Mouse (Mus musculus): ENCODE data around the gene Wbp2. TPM values are rescaled to one million over a fixed set of nuclear protein-coding genes. Genes with fewer than 3 reads are reported as not detected.

Wbp2 gene
- total RNA-seq, 2 experiments from 2014 or later = 15.6 to 42.4 TPM

DNA sequence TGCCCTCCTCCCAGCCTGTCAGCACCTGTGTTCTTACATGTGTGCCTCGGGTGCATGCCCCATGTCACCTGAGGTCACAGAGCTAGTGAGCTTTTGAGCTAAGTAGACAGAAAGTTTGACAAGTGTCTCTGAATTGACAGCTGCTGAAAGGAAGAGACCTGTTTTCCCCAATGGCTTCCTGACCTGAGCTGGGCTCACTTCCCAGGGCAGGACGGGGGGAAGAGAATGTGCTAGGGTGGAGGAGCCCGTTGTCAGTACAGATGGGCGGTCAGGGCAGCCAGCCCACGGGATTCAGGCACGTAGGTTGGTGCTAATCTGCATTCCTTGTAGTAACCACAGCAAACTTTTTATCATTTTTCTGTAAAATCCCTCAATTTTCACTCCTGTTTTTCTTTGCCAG is 46.2 kb downstream of the Wbp2 start:
- no peak for ATAC-seq (replicated peaks; ENCODE audit: poor library complexity)

DNA sequence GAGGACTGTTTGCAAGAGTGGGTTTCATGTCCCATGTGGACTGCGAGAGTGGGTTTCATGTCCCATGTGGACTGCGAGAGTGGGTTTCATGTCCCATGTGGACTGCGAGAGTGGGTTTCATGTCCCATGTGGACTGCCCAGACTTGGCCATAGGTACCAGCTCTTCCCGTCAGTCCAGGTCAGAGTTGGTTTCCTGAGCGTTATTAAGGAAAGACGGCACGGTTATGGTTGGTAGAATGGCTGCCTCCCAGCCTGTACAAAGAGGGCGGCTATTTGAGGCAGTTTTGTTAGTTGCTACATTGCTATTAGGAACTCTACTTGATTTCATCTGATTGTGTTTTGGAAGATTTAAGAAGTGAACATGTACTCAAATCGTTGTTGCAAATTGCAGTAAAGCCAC is 49.0 kb downstream of the Wbp2 start:
- ATAC-seq (replicated peaks; ENCODE audit: poor library complexity) = no peak

DNA sequence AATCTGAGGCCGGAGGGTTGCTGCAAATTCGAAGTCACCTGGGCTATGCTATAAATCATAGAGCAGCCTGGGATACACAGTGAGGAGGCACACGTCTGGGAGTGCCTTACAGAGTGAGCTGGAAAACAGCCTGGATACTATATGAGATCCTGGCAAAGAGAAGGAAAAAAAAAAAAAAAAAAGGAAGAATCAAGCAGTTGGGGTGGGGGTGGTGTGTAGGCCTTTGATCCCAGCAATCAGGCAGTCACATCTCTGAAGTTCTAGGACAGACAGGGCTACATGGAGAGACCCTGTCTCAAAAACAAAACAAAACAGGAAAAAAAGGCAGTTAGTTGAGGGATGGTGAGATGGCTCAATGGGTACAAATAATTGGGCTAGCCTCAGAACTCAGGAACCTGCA is 50.1 kb downstream of the Wbp2 start:
- ATAC-seq (replicated peaks; ENCODE audit: poor library complexity) = no peak

DNA sequence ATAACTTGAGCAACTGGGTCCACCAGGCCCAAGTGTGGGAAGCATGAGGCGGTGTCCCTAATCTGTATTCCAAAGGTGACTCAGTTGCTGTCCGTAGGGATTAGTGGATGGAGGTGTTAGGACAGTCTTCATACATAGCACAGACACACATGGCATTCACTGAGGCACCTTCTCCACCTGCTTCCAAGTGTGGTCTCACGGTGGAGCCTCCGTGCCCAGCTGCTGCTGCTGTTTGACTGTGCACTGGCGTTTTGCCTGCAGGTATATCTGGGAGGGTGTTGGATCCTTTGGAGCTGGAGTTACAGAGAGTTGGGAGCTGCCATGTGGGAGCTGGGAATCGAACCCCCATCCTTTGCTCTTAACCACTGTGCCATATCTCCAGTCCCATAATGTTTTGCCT is 52.2 kb downstream of the Wbp2 start:
- no peak for ATAC-seq (replicated peaks; ENCODE audit: poor library complexity)

DNA sequence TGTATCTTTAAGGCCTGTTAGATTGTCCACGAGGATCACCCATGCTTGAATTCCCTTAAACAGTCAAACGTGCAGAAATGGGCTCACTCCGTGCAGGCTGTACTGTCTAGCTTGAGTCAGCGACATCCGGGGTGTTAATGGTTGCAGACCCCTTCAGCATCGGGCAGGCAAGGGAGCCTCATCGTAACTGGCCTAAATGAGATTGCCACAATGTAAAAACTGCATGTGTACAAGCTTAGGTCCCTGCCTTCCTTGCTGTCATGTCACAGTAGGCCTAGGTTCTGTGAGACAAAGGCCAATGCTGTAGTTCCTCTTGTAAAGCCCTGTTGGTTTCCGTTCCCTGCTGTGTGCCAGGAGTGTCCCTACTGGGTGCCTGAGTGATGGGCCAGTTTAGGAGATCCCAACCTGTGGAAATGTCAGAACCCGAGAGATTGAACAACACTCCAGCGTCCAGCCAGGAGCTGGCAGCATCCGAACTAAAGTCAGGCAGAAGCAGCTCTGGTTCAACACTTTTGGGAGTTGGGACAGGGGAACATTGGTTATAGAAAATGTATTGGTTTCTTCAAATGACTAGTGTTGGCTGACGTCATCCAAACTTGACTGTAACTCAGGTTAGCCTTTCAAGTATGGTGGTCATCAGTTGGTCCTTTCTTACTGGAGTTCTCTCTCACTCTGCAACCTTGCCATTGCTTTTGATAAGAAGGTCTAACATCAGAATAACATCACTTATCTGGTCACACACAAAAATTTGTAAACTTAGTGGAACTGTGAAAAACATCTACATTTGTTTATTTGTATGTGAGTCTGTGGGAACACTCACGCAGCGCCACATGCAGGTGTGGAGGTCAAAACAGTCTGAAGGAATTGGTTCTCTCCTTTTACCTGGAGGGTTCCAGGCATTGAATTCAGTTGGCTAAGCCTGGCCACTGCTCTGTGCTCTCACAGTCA is 55.6 kb downstream of the Wbp2 start:
- peak; percentile 22 for ATAC-seq (replicated peaks; ENCODE audit: poor library complexity)

DNA sequence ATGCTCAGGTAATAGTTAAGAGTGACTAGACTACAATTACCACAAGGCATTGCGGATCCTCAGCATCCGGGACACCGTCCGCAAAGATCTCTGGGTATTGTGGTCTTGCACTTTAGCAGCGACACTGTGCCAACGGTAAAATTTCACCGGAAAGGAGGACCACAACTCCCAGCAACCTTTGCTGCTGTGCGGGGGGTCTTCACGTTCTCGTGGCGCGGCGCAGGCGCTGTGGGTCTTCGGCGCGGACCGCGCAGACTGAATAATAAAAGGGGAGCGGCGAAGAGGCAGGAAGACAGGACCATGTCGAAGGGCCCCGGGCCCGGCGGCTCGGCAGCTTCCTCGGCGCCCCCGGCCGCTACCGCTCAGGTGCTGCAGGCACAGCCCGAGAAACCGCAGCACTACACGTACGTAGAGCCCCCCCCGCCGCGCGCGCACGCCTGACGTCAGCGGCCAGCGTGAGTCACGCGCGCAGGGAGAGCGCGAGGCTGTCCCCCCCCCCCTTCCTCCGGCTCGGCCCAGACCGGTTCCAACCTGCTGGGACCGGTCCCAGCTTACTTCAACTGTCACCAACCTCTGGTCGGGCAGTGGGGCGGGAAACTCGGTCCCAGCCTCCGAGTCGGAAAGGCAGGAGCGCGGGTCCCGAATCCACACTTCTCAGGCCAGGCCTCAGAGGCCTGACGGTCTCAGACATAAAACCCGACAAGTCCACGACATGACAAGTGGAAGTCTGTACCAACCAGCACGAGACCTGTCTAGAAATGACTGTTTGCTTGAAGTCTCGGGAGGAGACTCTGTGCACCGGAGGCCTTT is 56.5 kb downstream of the Wbp2 start, which contains the start of gene Unk:
Gene Unk (plus strand): TSS at position 235 of the 810 bp plus-strand sequence.
- ATAC-seq (replicated peaks; ENCODE audit: poor library complexity) = peak; percentile 84

DNA sequence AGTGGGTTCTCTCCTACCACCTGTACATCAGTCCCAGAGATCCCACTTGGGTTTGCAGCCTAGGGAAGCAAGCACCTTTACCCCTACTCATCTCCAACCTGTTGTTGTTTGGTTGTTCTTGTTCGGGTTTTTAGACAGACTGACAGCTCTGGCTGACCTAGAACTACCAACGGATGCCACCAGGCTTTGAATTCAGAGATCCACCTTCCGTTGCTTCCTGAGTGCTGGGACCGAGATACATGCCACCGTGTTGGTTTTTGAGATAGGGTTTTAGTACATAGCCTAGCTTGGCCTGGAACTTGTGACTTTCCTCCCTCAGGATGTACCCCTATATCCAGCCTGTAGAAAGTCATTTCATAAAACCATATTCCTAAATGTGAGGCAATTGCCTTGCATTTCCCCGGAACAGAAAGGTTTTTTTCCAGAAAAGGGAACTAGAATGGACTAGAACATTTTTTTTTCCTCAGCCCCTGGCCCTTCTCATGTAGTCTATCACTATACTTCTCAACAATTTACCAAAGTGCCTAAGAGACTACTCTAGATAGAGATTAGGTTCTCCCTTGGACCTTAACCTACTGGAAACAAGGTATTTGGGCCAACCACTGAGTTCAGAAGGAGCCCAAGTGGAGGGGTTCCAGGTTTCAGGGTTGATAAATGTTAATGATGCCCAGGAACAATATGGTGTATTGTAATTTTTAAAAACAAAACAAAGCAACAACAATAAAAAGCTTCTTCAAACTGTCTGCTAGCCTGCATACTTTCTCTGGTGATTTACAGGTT is 57.5 kb downstream of the Wbp2 start:
- ATAC-seq (replicated peaks; ENCODE audit: poor library complexity) = no peak

Other genes with a start within 250 kb of the Wbp2 start
- 2.6 and 5.5 TPM in 2 replicates for gene Myo15b, start 228.6 kb downstream of the Wbp2 start, total RNA-seq (2015)
- 1.6 and 5.1 TPM in 2 replicates for gene Myo15b, start 228.6 kb downstream of the Wbp2 start, total RNA-seq (2017)
- 4.9 and 8.7 TPM in 2 replicates for gene Smim5, start 187.0 kb downstream of the Wbp2 start, total RNA-seq (2015)
- gene Smim5, start 187.0 kb downstream of the Wbp2 start, total RNA-seq (2017) = 2.8 and 8.2 TPM in 2 replicates
- gene Smim6, start 175.0 kb downstream of the Wbp2 start, total RNA-seq (2015) = 0.57 and 1.0 TPM in 2 replicates
- 0.37 and 1.2 TPM in 2 replicates for gene Smim6, start 175.0 kb downstream of the Wbp2 start, total RNA-seq (2017)
- gene Sap30bp, start 153.7 kb downstream of the Wbp2 start, total RNA-seq (2015) = 19.1 and 24.5 TPM in 2 replicates
- 155 and 199 TPM in 2 replicates for gene Sap30bp, start 153.7 kb downstream of the Wbp2 start, total RNA-seq (2017)
- 12.3 and 23.3 TPM in 2 replicates for gene Recql5, start 153.5 kb downstream of the Wbp2 start, total RNA-seq (2015)
- 16.0 and 17.7 TPM in 2 replicates for gene Recql5, start 153.5 kb downstream of the Wbp2 start, total RNA-seq (2017)
- 0.05 and 0.15 TPM in 2 replicates for gene Itgb4, start 112.3 kb downstream of the Wbp2 start, total RNA-seq (2015)
- gene Itgb4, start 112.3 kb downstream of the Wbp2 start, total RNA-seq (2017) = 0.17 TPM in 1 of 2 replicates, not detected in the other
- 29.4 and 29.8 TPM in 2 replicates for gene Galk1, start 74.3 kb downstream of the Wbp2 start, total RNA-seq (2015)
- gene Galk1, start 74.3 kb downstream of the Wbp2 start, total RNA-seq (2017) = 46.5 and 52.7 TPM in 2 replicates
- 714 and 817 TPM in 2 replicates for gene H3f3b, start 59.0 kb downstream of the Wbp2 start, total RNA-seq (2015)
- gene H3f3b, start 59.0 kb downstream of the Wbp2 start, total RNA-seq (2017) = 751 and 801 TPM in 2 replicates
- gene Unk, start 56.7 kb downstream of the Wbp2 start, total RNA-seq (2015) = 13.7 and 15.3 TPM in 2 replicates
- 14.2 and 18.7 TPM in 2 replicates for gene Unk, start 56.7 kb downstream of the Wbp2 start, total RNA-seq (2017)
- 13.6 and 15.8 TPM in 2 replicates for gene Unc13d, start 9.0 kb downstream of the Wbp2 start, total RNA-seq (2015)
- gene Unc13d, start 9.0 kb downstream of the Wbp2 start, total RNA-seq (2017) = 15.5 and 26.1 TPM in 2 replicates
- 0.59 and 1.9 TPM in 2 replicates for gene Trim47, start 40.2 kb upstream of the Wbp2 start, total RNA-seq (2015)
- 1.0 and 1.3 TPM in 2 replicates for gene Trim47, start 40.2 kb upstream of the Wbp2 start, total RNA-seq (2017)
- 13.8 and 16.2 TPM in 2 replicates for gene Trim65, start 44.1 kb upstream of the Wbp2 start, total RNA-seq (2015)
- gene Trim65, start 44.1 kb upstream of the Wbp2 start, total RNA-seq (2017) = 6.2 and 7.7 TPM in 2 replicates
- gene Mrpl38, start 51.9 kb upstream of the Wbp2 start, total RNA-seq (2015) = 38.2 and 47.0 TPM in 2 replicates
- 24.0 and 24.9 TPM in 2 replicates for gene Mrpl38, start 51.9 kb upstream of the Wbp2 start, total RNA-seq (2017)
- gene Fbf1, start 81.2 kb upstream of the Wbp2 start, total RNA-seq (2015) = 9.6 and 10.0 TPM in 2 replicates
- gene Fbf1, start 81.2 kb upstream of the Wbp2 start, total RNA-seq (2017) = 14.2 and 23.8 TPM in 2 replicates
- gene Ten1, start 111.9 kb upstream of the Wbp2 start, total RNA-seq (2015) = 63.8 and 66.9 TPM in 2 replicates
- gene Ten1, start 111.9 kb upstream of the Wbp2 start, total RNA-seq (2017) = 21.4 and 41.1 TPM in 2 replicates
- gene Acox1, start 112.0 kb upstream of the Wbp2 start, total RNA-seq (2015) = 16.2 and 17.0 TPM in 2 replicates
- gene Acox1, start 112.0 kb upstream of the Wbp2 start, total RNA-seq (2017) = 15.6 and 15.9 TPM in 2 replicates
- gene Evpl, start 151.1 kb upstream of the Wbp2 start, total RNA-seq (2015) = 0.05 and 0.24 TPM in 2 replicates
- gene Evpl, start 151.1 kb upstream of the Wbp2 start, total RNA-seq (2017) = 1.2 and 2.0 TPM in 2 replicates
- 59.1 and 65.6 TPM in 2 replicates for gene Srp68, start 187.2 kb upstream of the Wbp2 start, total RNA-seq (2015)
- 63.1 and 67.3 TPM in 2 replicates for gene Srp68, start 187.2 kb upstream of the Wbp2 start, total RNA-seq (2017)
- gene Galr2, start 193.9 kb upstream of the Wbp2 start, total RNA-seq (2015) = not detected in 2 replicates
- gene Galr2, start 193.9 kb upstream of the Wbp2 start, total RNA-seq (2017) = not detected in 2 replicates
- 29.1 and 44.3 TPM in 2 replicates for gene Exoc7, start 220.2 kb upstream of the Wbp2 start, total RNA-seq (2015)
- 21.7 and 22.1 TPM in 2 replicates for gene Exoc7, start 220.2 kb upstream of the Wbp2 start, total RNA-seq (2017)
- gene Foxj1, start 248.4 kb upstream of the Wbp2 start, total RNA-seq (2015) = not detected in 2 replicates
- gene Foxj1, start 248.4 kb upstream of the Wbp2 start, total RNA-seq (2017) = not detected in 2 replicates